Mouse (Mus musculus) bone marrow macrophage, adult 2 months (primary cell): ENCODE measurements around the gene Ube2c.

Experiments
- CTCF ChIP-seq: IDR thresholded peaks from 2 replicates; pipeline ENCODE4 v1.5.1; 2012; ENCODE audit warnings: low read depth, mild to moderate bottlenecking, low read length, moderate library complexity
- POLR2A ChIP-seq: IDR thresholded peaks from 2 replicates; pipeline ENCODE4 v1.6.1; 2012; ENCODE audit warnings: mild to moderate bottlenecking, low read depth, low read length, borderline replicate concordance

DNA sequence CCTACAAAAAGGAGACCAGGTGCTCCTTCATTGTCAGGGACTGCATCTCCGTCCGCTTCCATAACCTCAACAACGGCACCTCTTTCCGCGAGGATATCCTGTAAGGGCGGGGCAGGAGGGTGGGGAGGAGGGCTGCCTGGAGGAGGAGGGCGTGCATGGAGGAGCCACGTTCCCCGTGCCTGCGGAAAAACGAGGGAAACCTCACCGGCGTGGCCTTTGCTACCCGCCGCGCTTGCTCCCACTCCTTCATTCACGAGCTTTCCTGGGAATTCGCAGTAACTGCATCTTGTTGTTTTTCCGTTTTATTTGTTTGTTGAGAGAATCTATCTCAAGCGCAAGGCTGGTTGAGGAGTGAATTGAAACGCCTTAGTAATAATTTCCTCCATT is 35.6 kb downstream of the Ube2c start:
- TF ChIP-seq POLR2A, result no peak
- no peak for TF ChIP-seq CTCF
